Mouse (Mus musculus) thymus, adult 2 months (tissue): ENCODE results near the gene Psrc1. TPM values are rescaled to one million over a fixed set of nuclear protein-coding genes. Genes with fewer than 3 reads are reported as not detected.

Source experiments
- DNase-seq: peaks from one replicate; pipeline ENCODE4 v3.0.0; 2021
- H3K27ac ChIP-seq: fragments of 200-500 bp; 2 replicates; pipeline ENCODE4 v1.5.1; 2012; ENCODE audit warnings: low read length, control low read depth; ENCODE audit not compliant: control insufficient read depth, insufficient read depth
- H3K27me3 ChIP-seq: fragments of 200-500 bp; 2 replicates; pipeline ENCODE4 v1.6.1; 2012; ENCODE audit warnings: mild to moderate bottlenecking, low read length, moderate library complexity, mixed read lengths; ENCODE audit not compliant: control insufficient read depth, insufficient read depth
- H3K36me3 ChIP-seq: fragments of 200-500 bp; 2 replicates; pipeline ENCODE4 v1.6.1; 2012; ENCODE audit warnings: mild to moderate bottlenecking, low read length, moderate library complexity; ENCODE audit not compliant: control insufficient read depth, insufficient read depth
- H3K4me1 ChIP-seq: fragments of 200-500 bp; replicated peaks from 2 replicates; pipeline ENCODE4 v1.6.1; 2012; ENCODE audit warnings: low read length; ENCODE audit not compliant: control insufficient read depth, insufficient read depth
- H3K4me3 ChIP-seq: fragments of 200-500 bp; 2 replicates; pipeline ENCODE4 v1.5.1; 2012; ENCODE audit warnings: mild to moderate bottlenecking, low read length, control low read depth, moderate library complexity; ENCODE audit not compliant: control insufficient read depth, insufficient read depth
- CTCF ChIP-seq: fragments of 200-500 bp; IDR thresholded peaks from 2 replicates; pipeline ENCODE4 v1.5.1; 2012; ENCODE audit warnings: mild to moderate bottlenecking, control low read depth, low read length, moderate library complexity, borderline replicate concordance; ENCODE audit not compliant: control insufficient read depth, poor library complexity, insufficient read depth; ENCODE audit errors: extremely low read depth
- POLR2A ChIP-seq: fragments of 200-500 bp; IDR thresholded peaks from 2 replicates; pipeline ENCODE4 v1.6.1; 2012; ENCODE audit warnings: mild to moderate bottlenecking, low read length, control low read depth, moderate library complexity; ENCODE audit not compliant: control insufficient read depth, poor library complexity, insufficient read depth; ENCODE audit errors: extremely low read depth
- WGBS: fragments of 180-500 bp; shearing (Covaris S2); methylation state at CpG from one replicate; pipeline ENCODE4 v1.1.7; 2018; 5-methylcytosine and 5-hydroxymethylcytosine counted together
- polyA plus RNA-seq: library from polyadenylated mRNA; depleted of rRNA; stranded (reverse); fragments of >200 nt; gene quantifications from 2 replicates; pipeline ENCODE4 v1.2.3, GENCODE M21; 2012

The Psrc1 gene
- polyA plus RNA-seq, 1 experiment, result 27.9 TPM

DNA sequence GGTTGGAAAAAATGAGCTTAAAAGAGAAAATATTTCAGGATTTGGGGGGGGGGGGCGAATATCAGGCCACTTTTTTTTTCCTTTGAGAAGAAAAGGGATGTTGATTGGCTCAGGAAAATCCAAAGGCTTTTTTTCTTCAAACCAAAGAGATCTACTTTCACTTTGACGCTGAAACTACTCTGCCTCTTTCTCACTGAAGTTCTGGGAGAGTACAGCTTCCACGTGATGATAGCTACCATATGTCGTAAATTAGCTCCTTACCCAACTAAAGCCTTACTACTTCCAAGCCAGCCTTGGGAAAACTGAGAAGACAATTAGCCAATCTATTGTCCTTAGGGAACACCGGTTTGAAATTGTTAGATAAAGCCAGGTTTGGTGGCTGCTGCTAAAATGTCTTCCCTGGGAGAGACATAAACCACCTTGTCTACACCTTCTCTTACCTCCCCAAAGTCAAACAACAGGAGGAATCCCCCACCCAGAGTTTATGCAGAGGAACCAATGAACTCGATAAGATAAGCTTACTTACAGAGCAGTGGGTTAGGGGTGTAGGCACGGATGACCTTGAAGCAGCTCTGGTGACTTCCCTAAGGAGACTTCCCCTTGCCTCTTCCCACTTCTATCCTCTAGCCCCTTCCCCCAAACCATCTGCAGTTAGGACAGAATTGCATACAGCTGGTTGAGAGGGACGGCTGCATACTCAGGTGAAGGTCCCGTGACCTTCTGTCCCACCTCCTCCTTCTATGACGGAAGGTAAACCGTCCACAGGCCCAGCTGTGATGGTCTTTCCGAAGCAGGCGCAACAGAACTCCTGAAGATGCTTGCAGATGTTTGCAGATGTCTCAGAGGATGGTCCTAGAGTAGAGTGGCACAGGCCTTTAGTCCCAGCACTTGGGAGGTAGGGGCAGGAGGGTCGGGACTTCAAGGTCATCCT is 1.4 kb upstream of the Psrc1 start:
- Histone ChIP-seq H3K36me3 (no peaks in the 10 kb centered on the region), H3K27me3 (no peaks in the 10 kb centered on the region; the same call in 1 of the 2 replicates), H3K4me3 (peak overlapping the region; percentile 13; the same call in 1 of the 2 replicates), H3K4me1 (peaks cover 13% of the 10 kb centered on the region), H3K27ac (no peak overlapping the region; the same call in 1 of the 2 replicates)
- DNase-seq, result no peak
- 56% methylated on average over 14 of the region's 14 CpGs for WGBS
- TF ChIP-seq POLR2A (no peak), CTCF (no peak)

GRCm38 (mm10) chr3:108384425-108384824 is 786 bp downstream of the Psrc1 start:
- Histone ChIP-seq H3K27ac (no peak overlapping the region), H3K4me1 (peaks cover 16% of the 10 kb centered on the region), H3K27me3 (no peaks in the 10 kb centered on the region), H3K36me3 (no peaks in the 10 kb centered on the region), H3K4me3 (no peak overlapping the region)
- 86% methylated on average over 2 of the region's 2 CpGs for WGBS
- DNase-seq, result no peak
- TF ChIP-seq POLR2A (no peak), CTCF (no peak)

DNA sequence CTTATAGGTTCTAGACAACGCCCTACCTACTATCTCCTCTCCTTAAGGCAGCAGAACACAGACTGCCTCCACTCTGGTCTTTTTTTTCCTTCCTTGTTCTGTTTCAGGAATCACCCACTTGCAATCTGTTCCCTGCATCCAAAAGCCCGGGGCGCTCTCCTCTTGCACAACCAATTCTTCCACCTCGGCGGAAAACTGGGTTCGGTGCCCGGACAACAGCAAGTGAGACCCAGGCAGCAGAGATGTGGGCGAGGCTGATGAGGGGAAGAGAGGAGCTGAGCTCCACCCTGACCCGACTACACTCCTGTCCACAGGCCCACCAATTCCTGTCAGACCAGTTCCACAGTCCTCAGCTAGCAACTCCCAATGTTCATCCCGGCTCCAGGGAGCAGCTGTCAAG is 2.5 kb downstream of the Psrc1 start:
- DNase-seq, result no peak
- H3K36me3 ChIP-seq, result no peaks in the 10 kb centered on the region
- H3K4me3 ChIP-seq, result no peak overlapping the region
- H3K4me1 ChIP-seq, result peaks cover 17% of the 10 kb centered on the region
- no peak for TF ChIP-seq CTCF
- TF ChIP-seq POLR2A, result no peak
- H3K27ac ChIP-seq, result no peak overlapping the region
- WGBS, result 94% methylated on average over 10 of the region's 10 CpGs
- H3K27me3 ChIP-seq, result no peaks in the 10 kb centered on the region

DNA sequence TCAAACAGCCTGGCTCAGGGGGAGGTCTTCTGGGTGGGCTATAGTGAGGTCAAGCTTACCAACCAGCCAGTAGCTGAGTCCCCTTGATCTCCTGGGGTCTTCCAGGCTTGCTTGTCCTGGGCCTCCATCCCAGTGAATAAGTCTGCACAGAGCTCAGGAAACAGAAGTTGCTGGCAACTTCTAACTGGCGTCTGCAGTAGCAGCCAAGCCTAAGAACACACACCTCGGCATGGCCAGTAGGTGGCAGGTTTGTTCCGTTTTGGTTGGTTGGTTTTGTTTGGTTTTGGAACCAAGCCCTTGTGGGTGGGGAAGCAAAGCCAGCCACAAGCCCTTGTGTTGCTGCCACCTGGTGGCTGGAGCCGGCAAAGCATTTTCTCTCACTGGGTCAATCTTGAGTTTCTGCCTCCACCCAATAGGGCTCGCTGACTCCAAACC is 5.5 kb downstream of the Psrc1 start:
- 2% methylated on average over 5 of the region's 5 CpGs for WGBS
- TF ChIP-seq CTCF (peak; percentile 99), POLR2A (no peak)
- Histone ChIP-seq H3K4me3 (no peak overlapping the region), H3K27me3 (no peaks in the 10 kb centered on the region), H3K27ac (no peak overlapping the region), H3K4me1 (peaks cover 5% of the 10 kb centered on the region), H3K36me3 (no peaks in the 10 kb centered on the region)
- DNase-seq, result peak; percentile 96

DNA sequence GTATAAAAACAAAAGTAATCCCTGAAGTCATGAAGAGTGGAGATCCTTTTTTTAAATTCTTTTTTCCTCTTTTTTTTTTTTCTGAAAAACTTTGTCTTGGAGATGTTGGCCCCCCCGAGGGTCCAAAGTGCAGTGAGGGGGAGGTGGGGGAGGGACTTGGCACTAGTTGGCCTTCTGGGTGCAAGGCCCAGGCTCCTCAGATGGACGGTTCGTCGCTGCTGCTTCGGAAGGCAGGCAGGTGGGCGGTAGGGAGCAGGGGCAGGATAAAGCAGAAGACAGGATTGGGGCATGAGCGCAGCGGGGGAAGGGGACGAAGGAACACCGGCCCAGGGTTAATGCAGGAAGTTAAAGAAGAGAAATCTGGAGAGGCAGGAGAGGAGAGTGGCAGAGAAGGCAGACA is 8.7 kb downstream of the Psrc1 start:
- no peak overlapping the region for H3K27ac ChIP-seq
- H3K4me1 ChIP-seq, result peaks cover 4% of the 10 kb centered on the region; the same call in 1 of the 2 replicates
- H3K4me3 ChIP-seq, result no peak overlapping the region
- TF ChIP-seq POLR2A (no peak), CTCF (no peak)
- H3K27me3 ChIP-seq, result no peaks in the 10 kb centered on the region
- H3K36me3 ChIP-seq, result no peaks in the 10 kb centered on the region
- 81% methylated on average over 10 of the region's 10 CpGs for WGBS
- no peak for DNase-seq

DNA sequence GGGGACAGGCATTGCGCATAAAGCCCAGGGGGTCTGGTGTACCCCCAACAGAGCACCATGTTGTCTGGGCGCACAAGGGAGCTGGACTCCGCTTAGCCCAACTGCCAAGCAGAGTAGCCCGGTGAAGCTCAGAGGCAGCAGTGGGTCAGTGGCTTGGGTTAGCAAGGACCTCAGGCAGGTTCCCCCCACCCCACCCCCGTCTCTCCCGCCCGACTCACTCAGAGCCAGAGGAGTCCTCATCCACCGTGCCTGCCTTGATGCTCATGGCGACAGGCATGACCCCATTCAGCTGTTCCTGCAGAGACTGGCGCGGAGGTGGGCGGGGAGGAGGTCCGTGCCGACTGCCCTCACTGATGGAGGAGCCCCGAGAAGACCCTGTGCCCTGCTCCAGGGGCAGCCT is 9.2 kb downstream of the Psrc1 start:
- DNase-seq, result no peak
- Histone ChIP-seq H3K27me3 (no peaks in the 10 kb centered on the region), H3K4me3 (no peak overlapping the region), H3K27ac (no peak overlapping the region), H3K4me1 (peaks cover 4% of the 10 kb centered on the region; the same call in 1 of the 2 replicates), H3K36me3 (no peaks in the 10 kb centered on the region)
- TF ChIP-seq CTCF (no peak), POLR2A (no peak)
- WGBS, result 84% methylated on average over 15 of the region's 15 CpGs

- Histone ChIP-seq H3K27ac (no peak overlapping the region), H3K36me3 (no peaks in the 10 kb centered on the region), H3K27me3 (no peaks in the 10 kb centered on the region), H3K4me1 (no peaks in the 10 kb centered on the region), H3K4me3 (no peak overlapping the region)
- DNase-seq, result no peak
- TF ChIP-seq CTCF, result no peak
- no peak for TF ChIP-seq POLR2A
- WGBS, result 95% methylated on average over 9 of the region's 9 CpGs
Observed at GRCm38 (mm10) chr3:108398281-108398680, 14.6 kb downstream of the Psrc1 start.
